Mouse (Mus musculus): ENCODE measurements around the gene Mbip.

DNA sequence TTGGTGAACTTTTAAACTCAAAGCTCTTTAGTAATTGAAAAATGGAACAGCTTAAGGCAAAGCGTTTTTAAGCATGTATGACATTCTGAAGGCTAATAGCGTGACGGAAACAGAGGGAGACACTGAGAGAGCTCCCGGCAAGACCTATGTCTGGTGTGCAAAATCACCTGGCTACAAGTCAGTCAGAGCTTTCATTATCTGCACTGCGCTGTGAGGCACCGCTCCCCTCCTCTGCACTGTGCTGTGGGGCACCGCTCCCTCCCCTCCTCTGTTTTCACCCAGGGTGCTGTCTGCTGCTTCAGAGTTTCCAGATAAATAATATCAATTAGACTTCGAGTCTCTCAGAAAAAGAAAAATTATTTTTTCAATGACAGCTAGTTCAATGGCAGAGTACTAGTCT is 27.6 kb downstream of the Mbip start:
- TF ChIP-seq GATA1 (IDR thresholded peaks at IDR 0.05; ENCODE audit: borderline replicate concordance, low read length): no peak
- no peak for TF ChIP-seq FLI1 (IDR thresholded peaks at IDR 0.05; ENCODE audit: low read length)

Data from megakaryocyte, embryonic 14.5 days (primary cell).